Mouse (Mus musculus): Measurements from ENCODE around the gene Cenpi.

The Cenpi gene

DNA sequence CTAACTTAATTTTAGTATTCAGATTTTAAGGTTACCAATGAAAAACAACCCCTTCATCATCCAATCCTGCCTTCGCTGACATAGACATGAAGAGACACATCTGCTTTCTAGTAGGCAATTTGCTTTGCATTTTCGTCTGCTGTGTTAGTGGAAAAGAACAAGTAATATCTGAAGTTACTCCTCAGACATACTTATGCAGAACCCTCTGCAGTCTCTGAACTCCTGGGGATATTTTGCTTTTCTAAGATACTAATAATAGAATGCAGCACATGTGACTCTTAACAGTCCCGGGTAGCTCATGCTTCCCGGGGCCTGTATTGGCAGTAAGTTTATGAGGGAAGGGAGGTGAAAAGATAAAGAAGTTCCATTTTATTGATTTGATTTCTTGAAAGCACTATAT, 54.3 kb downstream of the Cenpi start:
- no peak for DNase-seq (ENCODE audit: low spot score in 2 of 2)

DNA sequence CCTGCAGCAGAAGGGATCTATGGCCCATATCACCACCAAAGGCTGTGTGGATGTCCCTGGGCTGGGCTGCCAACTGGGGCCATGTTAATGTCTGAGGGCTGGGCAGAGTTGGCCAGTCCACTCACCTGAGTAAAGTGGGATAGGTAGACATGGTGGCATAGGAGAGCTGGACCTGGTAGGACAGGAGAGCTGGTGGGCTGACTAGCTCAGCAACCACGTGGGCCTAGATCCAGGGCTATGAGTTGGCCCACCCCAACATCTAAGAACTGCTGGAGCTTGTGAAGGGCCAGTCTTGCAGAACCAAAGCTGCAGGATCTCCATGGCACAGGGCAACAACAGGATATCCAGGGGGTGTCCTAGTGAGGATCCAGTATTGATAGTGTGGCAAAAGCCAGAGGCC, 57.5 kb downstream of the Cenpi start:
- DNase-seq (ENCODE audit: low spot score in 2 of 2) = no peak

DNA sequence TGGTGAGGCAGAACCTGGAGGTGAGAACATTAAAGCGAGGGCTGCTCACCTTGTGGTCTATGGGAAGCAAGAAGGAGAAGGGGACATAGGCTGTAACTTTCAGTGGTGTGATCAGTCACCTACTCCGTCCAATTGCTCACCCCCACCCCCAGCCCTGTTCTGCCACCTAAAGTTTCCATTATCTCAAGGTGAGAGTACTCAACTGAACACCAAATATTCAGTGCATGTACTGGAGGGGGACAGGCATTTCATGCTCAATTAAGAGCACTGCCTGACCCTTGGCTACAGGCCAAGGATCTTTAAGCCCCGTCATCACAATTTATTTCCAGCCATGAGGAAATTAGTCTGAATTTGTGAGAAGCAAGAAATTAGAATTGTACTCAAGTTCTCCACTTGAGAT, 58.7 kb downstream of the Cenpi start:
- no peak for DNase-seq (ENCODE audit: low spot score in 2 of 2)

DNA sequence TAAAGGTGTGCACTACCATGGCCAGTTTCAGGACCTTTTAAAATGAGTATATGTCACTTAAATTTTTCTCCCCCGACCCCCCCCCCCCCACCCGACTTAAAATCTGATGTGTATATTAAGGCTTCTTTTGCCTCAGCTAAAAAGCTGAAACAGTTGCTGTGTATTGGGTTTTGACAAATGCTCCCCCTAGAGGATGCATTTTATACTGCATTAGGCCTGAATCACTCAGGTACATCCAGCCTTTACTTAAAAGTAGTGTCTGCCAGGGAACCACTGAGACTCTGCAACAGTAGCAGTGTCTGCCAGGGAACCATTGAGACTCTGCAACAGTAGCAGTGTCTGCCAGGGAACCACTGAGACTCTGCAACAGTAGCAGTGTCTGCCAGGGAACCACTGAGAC, 63.4 kb downstream of the Cenpi start:
- no peak for DNase-seq (ENCODE audit: low spot score in 2 of 2)

DNA sequence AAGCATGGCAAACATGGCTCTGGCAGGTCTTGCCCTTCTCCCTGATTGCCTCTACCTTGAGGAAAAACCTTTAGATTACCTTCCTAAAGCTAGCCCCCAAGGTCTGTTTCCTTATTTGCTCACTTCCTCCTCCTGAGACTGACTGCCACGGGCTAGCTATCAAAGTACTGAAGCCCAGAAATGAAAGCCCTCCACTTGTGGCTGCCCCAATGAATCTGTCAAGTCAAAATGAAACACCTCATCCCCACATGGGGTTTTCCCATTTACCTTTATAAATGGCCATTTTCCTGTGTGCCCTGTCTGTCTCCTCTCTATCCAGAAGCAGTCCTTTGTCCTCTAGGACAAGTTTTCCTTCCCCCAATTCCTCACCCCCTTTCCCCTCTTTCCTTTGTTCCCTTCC, 66.3 kb downstream of the Cenpi start:
- no peak for DNase-seq (ENCODE audit: low spot score in 2 of 2)

DNA sequence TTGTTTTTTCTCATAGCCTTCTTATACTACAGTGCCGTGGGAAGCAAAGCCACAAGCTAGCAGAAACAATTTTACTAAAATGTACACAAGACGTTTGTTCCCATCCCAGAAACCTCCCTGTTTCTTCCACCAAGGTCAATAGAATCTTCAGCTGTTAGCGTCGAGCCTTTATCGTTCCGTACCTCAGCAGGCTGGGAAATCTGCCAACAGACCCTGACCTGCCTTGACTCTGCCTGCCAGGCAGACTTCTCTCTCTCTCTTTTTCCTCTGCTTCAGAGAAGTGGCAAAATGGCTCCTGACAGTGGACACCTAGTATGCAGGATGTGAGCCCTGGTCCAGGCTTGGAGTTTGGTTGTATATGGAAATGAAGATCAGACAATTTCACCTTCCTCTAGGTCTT, 77.0 kb downstream of the Cenpi start:
- DNase-seq (ENCODE audit: low spot score in 2 of 2) = no peak

DNA sequence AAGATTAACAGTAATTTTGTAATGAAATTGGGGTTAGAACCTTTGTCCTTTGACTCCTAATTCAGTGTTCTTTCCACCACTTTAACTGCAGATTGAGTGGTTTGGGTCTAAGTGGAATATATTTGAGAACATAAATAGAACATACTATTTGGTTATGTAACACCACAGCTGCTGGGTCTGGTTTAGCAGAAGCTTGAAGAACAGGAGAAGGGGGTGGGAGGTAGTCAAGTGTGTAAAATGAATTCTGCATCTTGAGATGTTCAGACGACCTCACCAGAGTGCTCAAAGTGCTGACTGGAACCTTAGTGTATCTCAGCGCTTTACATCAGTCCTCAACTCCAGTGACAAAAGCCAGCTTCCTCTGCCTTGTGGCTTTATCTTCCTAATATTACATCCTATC, 91.1 kb downstream of the Cenpi start:
- no peak for DNase-seq (ENCODE audit: low spot score in 2 of 2)

DNA sequence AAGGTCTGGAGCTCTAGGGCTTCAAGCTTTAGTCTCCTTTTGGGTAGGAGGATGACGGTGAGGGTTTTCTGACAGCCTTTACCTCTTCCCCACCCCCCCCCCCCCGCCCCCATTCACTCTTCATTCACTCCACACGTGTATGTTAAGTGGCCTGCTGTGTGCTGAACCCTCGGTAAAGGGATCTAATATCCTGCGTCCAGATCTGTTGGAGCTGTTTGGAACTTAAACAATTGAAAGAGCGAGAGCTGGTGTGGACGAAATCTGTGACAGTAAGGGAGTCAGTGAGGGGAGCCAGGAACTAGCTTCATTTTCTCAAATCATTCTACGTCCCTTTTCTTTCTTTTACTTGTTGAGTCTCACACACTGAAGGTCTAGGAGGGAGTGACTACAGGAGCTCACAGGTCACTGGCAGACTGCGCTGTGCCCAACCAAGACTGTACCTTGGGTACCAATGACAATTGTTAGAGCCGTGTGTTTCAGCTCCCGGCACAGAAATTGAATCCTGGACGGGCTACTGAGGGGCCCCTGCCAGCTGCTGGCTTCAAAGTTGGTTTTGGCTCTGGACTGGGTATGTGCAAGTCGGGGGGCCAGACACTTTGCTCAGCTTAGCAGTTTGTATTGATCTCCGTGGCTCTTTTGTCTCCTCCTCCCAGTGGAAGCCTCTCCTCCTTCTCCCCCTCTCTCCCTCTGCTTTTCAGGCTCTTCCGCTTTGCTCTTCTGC, 96.1 kb downstream of the Cenpi start, which contains the start of gene Drp2:
Gene Drp2 (plus strand): TSS at position 689 of the 721 bp plus-strand sequence.
- peak in 1 of 2 experiments; percentile 14 for DNase-seq (ENCODE audit: low spot score in 2 of 2)

DNA sequence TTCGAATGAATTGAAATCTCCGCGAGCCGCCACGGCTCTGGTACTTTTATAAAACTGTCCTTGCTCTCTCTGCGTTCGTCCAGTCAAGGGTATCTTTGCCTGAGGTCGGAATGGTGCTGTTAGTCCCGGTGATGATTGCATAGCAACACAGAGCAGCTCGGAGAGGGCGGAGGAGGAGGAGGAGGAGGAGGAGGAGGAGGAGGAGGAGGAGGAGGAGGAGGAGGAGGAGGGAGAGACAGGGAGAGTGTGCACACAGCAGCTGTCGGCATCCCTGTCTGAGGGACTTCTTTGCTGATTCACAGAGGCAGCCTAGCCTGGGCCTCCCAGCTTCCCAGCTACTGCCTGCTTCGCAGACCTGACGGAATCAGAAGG, 96.7 kb downstream of the Cenpi start:
- DNase-seq (ENCODE audit: low spot score in 2 of 2) = no peak

DNA sequence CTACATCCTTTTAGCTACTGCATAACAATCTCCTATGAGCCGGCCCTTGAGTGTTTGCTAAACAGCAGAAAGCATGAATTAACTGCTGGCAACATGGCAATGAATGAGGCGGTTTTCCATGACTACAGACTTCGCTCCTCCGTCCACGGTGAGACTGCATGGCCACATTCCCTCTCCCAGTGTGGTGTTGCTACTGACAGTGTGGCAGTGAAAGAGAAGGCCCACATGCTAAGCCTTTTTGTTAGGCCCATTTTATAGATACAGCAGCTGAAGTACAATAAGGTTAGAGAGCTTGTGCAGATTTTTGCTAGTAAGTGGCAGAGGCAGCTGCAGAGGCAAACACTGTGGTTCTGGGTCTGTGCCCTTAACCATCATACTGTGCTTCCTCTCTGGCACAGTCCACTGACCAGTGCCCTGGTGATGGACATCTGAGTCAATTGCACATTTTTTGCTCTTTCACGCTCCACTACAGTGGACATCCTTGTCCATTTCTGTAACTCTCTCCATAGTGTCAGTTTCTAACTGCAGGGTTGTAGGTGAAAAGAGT, 101.5 kb downstream of the Cenpi start:
- DNase-seq (ENCODE audit: low spot score in 2 of 2) = no peak

DNA sequence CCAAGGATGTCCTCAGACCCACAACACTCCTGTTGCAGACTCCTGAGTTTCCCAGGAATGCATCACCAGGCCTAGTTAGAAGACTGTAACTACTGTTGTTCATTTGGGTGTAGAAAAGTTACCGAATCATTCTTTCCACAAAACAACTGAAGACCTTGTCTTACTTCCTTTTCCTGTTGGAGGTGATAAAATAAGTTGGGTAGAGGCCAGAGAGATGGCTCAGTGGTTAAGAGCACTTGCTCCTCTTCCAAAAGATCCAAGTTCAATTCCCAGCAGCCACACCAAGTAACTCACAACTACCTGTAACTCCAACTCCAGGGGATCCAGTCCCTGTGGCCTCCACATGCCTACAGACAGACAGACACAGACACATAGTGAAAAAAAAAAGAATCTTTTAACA, 104.2 kb downstream of the Cenpi start:
- no peak for DNase-seq (ENCODE audit: low spot score in 2 of 2)

Data from frontal cortex, postnatal 14 days (tissue).